Mouse (Mus musculus) midbrain, embryonic 11.5 days (tissue): ENCODE results near the gene Ywhah. TPM values are rescaled to one million over a fixed set of nuclear protein-coding genes. Genes with fewer than 3 reads are reported as not detected.

Experiments used
- ATAC-seq: fragments of 200-750 bp; cut with Nextera tagmentation; 2 replicates; pipeline ENCODE4 v1.8.0; 2017; ENCODE audit warnings: moderate TSS enrichment, moderate library complexity; ENCODE audit not compliant: low FRiP score
- DNase-seq: peaks from one replicate; pipeline ENCODE4 v3.0.0; 2015; ENCODE audit warnings: low spot score; ENCODE audit errors: missing footprints
- H3K27ac ChIP-seq: fragments of 300-500 bp; sonication (generic); 2 replicates; pipeline ENCODE4 v1.5.1; 2014; ENCODE audit warnings: low read depth, low read length
- H3K27me3 ChIP-seq: fragments of 300-500 bp; sonication (generic); 2 replicates; pipeline ENCODE4 v1.6.1; 2014; ENCODE audit warnings: mild to moderate bottlenecking, low read length, moderate library complexity, mixed read lengths; ENCODE audit not compliant: control insufficient read depth, insufficient read depth
- H3K36me3 ChIP-seq: fragments of 300-500 bp; sonication (generic); 2 replicates; pipeline ENCODE4 v1.6.1; 2014; ENCODE audit warnings: mild to moderate bottlenecking, low read length, moderate library complexity, mixed read lengths; ENCODE audit not compliant: control insufficient read depth, insufficient read depth
- H3K4me1 ChIP-seq: fragments of 300-500 bp; sonication (generic); 2 replicates; pipeline ENCODE4 v1.6.1; 2014; ENCODE audit warnings: low read length; ENCODE audit not compliant: control insufficient read depth, insufficient read depth
- H3K4me2 ChIP-seq: fragments of 300-500 bp; sonication (generic); 2 replicates; pipeline ENCODE4 v1.6.1; 2014; ENCODE audit warnings: mild to moderate bottlenecking, moderate library complexity
- H3K4me3 ChIP-seq: fragments of 300-500 bp; sonication (generic); 2 replicates; pipeline ENCODE4 v1.5.1; 2014; ENCODE audit warnings: low read depth, low read length
- H3K9ac ChIP-seq: fragments of 300-500 bp; sonication (generic); 2 replicates; pipeline ENCODE4 v1.6.1; 2014; ENCODE audit warnings: low read length
- H3K9me3 ChIP-seq: fragments of 300-500 bp; sonication (generic); 2 replicates; pipeline ENCODE4 v1.6.1; 2016; ENCODE audit warnings: low read length; ENCODE audit not compliant: control insufficient read depth
- WGBS: fragments of 180-500 bp; shearing (Covaris S2); extraction: QIAGEN DNeasy Blood & Tissue Kit; methylation state at CpG from one replicate; pipeline ENCODE4 v1.1.7; 2014; 5-methylcytosine and 5-hydroxymethylcytosine counted together
- polyA plus RNA-seq: library from polyadenylated mRNA; unstranded; fragments of >200 nt; fragmentation: Nextera tagmentation; extraction: Ambion mirVana; gene quantifications from 2 replicates; pipeline ENCODE4 v1.2.1, GENCODE M21; 2014

The Ywhah gene
- polyA plus RNA-seq, 1 experiment from 2014 or later = 487 TPM

- no peak overlapping the region for H3K4me3 ChIP-seq
- ATAC-seq = no peak
- 83% methylated on average over 10 of the region's 10 CpGs for WGBS
Measured at GRCm38 (mm10) chr5:33056126-33056765, 37.6 kb downstream of the Ywhah start.

DNA sequence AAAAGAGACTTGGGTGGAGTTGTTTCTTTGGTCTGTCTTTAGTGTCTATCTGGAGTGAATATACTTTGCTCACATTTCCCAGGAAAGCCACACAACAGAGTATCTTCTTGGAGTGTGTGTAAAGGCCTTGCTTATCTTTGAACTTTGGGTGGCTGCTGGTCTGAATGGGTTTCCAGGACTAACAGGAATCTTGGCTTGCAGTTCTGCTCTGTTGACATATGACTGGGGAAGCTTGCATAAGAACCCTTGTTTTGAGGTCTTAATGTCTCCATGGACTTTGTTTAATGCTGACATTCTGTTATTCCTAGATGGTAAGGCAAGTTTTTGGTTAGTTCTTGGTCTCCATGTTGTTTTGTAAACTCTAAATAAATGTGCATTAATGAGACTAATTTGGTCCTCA, 51.5 kb downstream of the Ywhah start:
- ATAC-seq (no peak), DNase-seq (no peak)
- Histone ChIP-seq H3K4me2 (no peak overlapping the region), H3K27ac (no peak overlapping the region), H3K4me1 (no peaks in the 10 kb centered on the region), H3K27me3 (no peaks in the 10 kb centered on the region), H3K9ac (no peak overlapping the region), H3K9me3 (no peaks in the 10 kb centered on the region), H3K36me3 (no peaks in the 10 kb centered on the region), H3K4me3 (no peak overlapping the region)

More at GRCm38 (mm10) chr5:33056126-33056765, 37.6 kb downstream of the Ywhah start:
- Histone ChIP-seq H3K4me1 (no peaks in the 10 kb centered on the region), H3K4me2 (no peak overlapping the region), H3K9me3 (no peaks in the 10 kb centered on the region), H3K9ac (no peak overlapping the region), H3K36me3 (no peaks in the 10 kb centered on the region), H3K27me3 (no peaks in the 10 kb centered on the region), H3K27ac (no peak overlapping the region)
- no peak for DNase-seq

GRCm38 (mm10) chr5:33076490-33077191, 58.0 kb downstream of the Ywhah start:
- 83% methylated on average over 6 of the region's 6 CpGs for WGBS
- Histone ChIP-seq H3K27me3 (no peaks in the 10 kb centered on the region), H3K4me1 (no peaks in the 10 kb centered on the region), H3K27ac (no peak overlapping the region), H3K36me3 (no peaks in the 10 kb centered on the region), H3K4me3 (no peak overlapping the region), H3K9ac (no peak overlapping the region), H3K9me3 (no peaks in the 10 kb centered on the region), H3K4me2 (no peak overlapping the region)
- DNase-seq = no peak
- ATAC-seq = no peak

Other genes with a start within 250 kb of the Ywhah start
- gene Pisd, start 233.2 kb upstream of the Ywhah start, polyA plus RNA-seq = 62.7 and 65.4 TPM in 2 replicates
- not detected in 2 replicates for gene Gm20671, start 191.7 kb upstream of the Ywhah start, polyA plus RNA-seq
- gene Prr14l, start 164.6 kb upstream of the Ywhah start, polyA plus RNA-seq = 14.8 and 15.4 TPM in 2 replicates
- gene Depdc5, start 155.1 kb upstream of the Ywhah start, polyA plus RNA-seq = 32.4 and 35.0 TPM in 2 replicates
- gene Slc5a1, start 85.4 kb downstream of the Ywhah start, polyA plus RNA-seq = not detected in 2 replicates
- 2.0 and 3.5 TPM in 2 replicates for gene Spon2, start 199.6 kb downstream of the Ywhah start, polyA plus RNA-seq